Mouse (Mus musculus): Measurements from ENCODE around the gene Ptgfrn.

Gene Ptgfrn

DNA sequence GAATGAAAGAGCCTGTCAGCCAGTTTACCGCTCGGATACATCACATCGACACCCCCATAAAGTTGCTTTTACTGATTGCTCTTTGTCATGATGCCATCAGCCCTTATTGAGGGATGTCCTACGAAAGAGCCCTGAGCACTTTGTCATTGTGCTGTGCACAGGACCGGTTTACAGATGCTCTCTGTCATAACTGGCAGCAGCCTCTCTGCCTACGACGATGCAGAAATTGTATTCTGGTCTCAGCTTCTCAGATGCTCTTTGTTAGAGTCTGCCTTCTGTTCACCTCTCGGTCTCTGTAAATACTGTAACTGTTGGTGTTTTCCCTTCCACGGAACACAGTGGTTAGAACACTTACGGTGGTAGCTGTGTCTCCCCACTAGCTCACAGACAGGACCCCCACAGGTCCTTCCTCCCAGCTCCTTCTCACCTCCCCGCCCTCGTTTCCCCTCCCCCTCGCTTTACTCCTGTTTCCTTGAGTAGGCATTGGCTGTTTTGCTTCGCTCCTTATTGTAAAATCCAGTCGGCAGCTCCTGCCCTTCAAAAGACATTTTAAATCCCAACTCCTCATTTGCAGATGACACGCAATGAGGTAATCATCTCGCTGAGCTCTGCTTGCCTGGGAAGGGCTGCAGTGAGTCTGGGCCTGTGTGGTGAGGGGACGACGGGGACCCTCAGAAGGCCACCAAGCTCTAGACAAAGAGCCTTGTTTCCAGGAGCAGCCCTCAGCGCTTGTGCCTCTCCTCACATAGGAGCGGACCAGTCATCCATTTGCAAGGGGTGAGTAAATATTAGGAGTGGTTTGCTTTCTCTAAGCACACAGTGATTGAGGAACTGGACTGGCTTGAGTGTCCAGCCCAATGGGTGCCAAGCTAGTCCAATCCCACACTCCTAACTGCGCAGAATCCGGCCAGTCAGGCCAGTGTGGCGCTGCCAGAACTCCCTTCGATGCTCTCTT is 6.6 kb upstream of the Ptgfrn start:
- DNase-seq, result no peak

DNA sequence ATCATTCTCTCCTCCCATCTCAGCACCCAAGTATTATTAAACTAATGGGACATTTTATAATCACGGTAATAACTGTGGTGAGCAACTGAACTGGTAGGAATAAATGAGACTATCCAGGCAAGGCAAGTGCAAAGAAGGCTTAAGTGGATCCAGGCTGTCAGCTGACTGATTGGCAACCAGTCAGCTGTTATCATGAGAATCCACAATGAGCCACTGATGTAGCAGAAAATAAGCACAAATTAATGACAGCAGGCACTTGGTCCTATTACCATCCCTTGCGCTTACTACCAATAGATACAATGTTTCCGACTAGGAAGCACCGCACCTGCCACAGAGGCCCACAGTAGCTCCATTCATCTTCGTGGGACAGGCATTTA is 2.4 kb upstream of the Ptgfrn start:
- DNase-seq, result no peak

DNA sequence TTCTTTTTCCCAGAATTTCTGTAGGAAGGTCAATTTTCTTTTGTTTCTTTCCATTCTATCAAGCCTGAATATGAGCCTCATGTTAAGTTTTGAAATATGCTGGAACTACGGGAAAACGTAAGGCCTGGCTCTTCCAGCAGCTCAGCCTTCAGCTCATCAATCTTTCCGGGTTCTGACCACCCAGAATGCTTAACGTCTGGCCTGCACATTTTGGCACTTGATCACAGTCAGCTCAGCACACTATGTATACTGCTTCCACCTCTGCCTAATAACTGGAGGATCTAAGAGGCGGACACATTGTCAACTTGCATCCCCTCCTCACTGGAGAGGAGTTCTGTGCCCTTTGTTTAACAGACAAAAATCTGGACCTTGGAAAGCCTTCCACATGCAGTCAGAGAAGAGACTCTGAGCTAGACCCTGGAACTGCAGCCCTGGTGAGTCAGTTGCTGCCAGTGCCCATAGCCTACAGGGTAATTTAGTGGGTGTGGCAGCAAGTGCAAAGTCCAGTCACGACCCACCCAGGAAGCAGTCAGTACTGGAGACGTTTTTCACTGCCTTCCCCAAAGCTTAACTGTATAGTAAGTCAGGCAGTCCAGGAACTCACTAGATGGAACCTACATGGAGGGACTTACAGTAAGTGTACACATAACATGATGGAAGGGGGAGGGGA is 1.9 kb upstream of the Ptgfrn start:
- DNase-seq, result no peak

DNA sequence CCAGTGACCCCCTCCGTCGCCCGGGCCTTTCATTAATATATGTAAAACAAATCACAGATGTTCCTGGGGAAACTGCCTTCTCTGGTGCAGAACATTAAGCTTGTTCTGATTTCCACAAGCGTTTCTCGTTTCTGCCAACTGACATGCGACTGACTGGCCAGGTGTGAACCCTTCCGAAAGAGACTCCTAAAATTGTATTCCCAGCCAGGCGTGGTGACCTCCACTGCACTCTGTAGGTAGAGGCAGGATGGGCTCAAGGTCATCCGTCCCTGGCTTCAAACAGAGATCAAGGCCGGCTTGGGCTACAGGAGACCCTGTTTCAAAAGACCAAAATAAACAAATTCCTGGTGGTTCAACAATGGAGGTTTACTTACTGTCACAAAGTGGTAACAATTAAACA is 1.2 kb upstream of the Ptgfrn start:
- no peak for DNase-seq

- no peak for DNase-seq
Measured at GRCm38 (mm10) chr3:101110838-101111103, 693 bp upstream of the Ptgfrn start.

- peak in 1 of 2 experiments; percentile 9 for DNase-seq
Measured at GRCm38 (mm10) chr3:101109558-101110021, 488 bp downstream of the Ptgfrn start.

- DNase-seq, result no peak
Measured at GRCm38 (mm10) chr3:101108848-101109247, 1.2 kb downstream of the Ptgfrn start.

GRCm38 (mm10) chr3:101108282-101108681 is 1.8 kb downstream of the Ptgfrn start:
- DNase-seq, result no peak

- no peak for DNase-seq
Measured at GRCm38 (mm10) chr3:101106326-101106725, 3.8 kb downstream of the Ptgfrn start.

GRCm38 (mm10) chr3:101105486-101105885 is 4.6 kb downstream of the Ptgfrn start:
- DNase-seq, result no peak

GRCm38 (mm10) chr3:101104883-101105282 is 5.2 kb downstream of the Ptgfrn start:
- DNase-seq, result no peak

- no peak for DNase-seq
Measured at GRCm38 (mm10) chr3:101103770-101104169, 6.3 kb downstream of the Ptgfrn start.

DNA sequence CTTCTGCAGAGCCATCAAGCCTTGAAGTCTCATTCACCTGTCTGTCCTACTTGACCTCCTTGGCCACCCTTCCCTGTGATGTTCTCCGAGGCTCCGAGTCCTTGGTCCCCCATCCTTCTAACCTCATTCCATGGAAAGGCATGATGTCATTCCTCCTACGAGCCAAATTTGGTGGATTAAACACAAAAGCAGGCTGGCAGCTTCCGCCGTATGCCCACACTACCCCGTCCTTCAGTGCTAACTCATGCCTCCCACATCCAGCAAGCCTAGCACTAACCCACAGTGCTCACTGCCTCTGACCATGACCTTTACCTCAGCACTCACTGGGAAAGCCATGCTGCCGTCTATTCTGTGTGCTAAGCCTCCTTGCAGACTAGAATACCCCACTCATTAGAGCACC is 8.0 kb downstream of the Ptgfrn start:
- no peak for DNase-seq

DNA sequence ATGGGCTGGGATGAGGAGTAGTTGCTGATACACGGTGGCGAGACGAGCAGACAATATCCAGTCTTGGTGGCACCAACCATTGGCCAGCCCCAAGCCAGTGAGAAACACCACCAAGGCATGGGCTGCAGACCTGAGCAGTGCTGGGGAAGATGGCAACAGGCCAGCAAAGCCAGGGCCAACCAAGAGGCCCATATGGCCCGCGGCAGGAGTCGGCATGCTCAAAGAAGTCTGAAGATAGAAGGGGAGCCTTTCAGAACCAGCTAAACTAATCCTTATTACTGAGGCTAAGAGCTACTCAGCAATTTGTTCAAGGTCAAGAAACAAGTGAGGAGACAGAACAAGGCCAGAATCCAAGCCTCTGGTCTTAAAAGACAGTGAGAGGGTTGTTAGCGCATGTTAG is 8.9 kb downstream of the Ptgfrn start:
- DNase-seq, result no peak

GRCm38 (mm10) chr3:101099701-101100357 is 10.2 kb downstream of the Ptgfrn start:
- DNase-seq, result no peak

GRCm38 (mm10) chr3:101098073-101098472 is 12.0 kb downstream of the Ptgfrn start:
- no peak for DNase-seq

DNA sequence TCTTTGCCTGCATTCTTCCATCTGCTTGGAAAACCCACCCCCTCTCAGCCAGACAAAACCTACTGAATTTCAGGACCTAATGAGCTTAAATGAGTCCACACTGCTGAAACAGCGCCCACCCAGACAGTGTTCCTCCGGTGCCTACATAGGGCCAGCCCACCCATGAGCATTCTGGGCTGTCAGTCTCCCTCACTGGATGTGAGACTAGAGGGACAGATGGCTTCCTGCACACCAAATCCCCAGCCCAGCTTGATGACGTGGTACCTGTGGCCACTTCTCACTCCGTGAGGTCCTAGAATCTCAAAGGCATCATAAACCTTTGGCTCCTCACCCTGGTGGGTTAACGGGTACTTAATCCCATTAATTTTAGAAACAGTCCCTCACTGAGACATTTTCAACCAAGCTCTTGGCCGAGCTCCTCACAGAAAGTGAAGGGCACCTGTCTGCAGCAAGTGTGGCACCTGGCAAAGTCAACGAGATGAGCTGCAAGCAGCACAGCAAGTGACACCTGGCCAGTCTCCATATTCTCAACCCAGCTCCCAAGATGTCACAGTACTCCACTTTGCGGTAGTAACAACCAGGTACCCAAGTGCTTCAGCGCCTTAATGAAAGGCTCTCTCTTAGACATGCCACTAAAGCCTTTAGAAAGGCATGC is 12.8 kb downstream of the Ptgfrn start:
- DNase-seq, result no peak

DNA sequence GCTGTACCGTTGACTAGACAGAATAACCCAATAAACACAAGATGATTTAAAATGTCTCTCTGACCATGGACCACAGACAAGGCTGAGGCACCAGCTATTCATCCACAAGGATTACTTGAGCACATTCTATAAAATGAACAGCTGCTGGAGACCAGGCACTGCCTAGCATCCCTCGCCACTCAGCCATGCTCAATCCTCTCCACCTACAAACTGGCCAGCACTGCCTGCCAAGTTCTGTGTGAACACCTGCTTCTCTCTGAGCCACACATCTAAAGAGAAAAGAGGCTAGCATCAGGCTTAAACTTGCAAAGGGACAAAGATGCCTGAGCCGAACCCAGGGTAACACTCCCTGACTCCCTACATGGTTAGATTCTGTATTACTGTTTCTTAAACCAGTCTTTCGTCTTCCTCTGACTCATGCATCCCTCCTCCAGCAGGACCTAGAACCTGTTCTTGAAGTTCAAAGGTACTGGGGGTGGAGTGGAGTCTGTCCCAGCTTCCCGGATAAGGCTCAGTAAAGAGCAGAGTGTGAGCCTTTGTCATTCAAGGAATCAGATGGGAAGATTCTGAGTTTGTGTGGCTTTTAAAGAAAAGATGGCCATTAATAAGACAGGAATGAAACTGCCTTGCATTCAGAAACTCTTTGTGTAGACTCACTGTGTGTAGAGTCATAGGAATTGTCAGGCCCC is 14.2 kb downstream of the Ptgfrn start:
- DNase-seq, result no peak

GRCm38 (mm10) chr3:101092202-101092601 is 17.9 kb downstream of the Ptgfrn start:
- DNase-seq, result no peak

DNA sequence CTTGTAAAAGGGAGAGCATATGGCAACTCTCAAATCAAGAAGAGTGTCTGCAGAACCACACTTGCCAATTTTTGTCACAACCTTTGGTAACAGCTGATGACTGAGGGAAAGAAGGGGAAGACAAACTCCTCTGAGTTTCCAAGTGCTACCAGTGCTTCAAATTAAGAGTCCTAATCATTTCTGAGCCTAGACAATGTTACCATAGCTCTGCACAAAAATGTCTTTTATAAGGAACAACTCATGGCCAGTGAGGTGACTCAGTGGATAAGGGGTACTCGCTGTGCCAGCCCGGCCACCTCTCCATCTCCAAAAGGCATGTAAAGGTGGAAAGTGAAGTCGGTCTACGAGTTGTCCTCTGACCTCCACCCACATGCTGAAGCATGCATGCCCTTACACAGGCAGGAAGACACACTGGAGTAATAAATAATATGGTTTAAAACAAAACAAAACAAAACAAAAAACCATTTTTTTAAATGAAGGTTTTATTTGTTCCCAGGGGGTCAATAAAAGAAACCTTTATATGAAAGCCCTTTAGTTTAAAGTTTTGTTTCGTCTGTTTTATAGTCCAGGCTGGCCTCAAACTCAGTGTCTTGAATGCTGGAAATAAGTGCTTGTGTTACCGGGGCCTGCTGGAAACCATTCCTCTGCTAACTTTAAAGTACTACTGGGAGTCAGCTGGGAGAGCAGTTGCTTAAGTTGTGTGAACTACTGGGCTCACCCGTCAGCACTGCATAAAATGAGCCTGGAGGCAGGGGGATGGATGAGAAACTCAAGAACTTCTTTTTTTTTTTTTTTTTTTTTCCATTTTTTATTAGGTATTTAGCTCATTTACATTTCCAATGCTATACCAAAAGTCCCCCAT is 23.3 kb downstream of the Ptgfrn start:
- DNase-seq, result no peak

- DNase-seq, result no peak
Measured at GRCm38 (mm10) chr3:101080925-101081324, 29.2 kb downstream of the Ptgfrn start.

- DNase-seq, result no peak
Measured at GRCm38 (mm10) chr3:101078344-101078743, 31.7 kb downstream of the Ptgfrn start.
